Mouse (Mus musculus): ENCODE data around the gene Rtn1.

DNA sequence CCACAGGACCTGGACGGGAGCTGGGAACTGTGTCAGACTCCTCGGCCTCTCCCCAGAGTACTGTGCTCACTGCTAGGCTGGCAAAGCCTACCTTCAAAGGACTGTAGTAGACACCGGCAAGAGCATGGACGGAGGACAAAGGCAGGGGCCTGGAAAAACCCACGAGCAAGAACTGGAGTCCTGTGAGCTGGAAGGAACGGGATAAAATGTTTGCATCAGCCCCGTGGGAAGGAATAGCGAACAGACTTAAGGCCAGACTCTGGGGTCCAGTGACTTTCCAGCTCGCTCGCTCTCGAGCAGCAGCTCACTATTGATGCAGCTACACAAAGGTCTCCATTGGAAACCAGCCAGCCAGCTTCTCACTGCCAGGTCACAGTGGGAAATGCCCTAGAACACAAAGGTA lies 34.0 kb downstream of the Rtn1 start:
- TF ChIP-seq CTCF (conservative IDR thresholded peaks at IDR 0.05; ENCODE audit: low read length), result no peak
- no peak for TF ChIP-seq POU5F1 (IDR thresholded peaks at IDR 0.05; ENCODE audit: borderline replicate concordance, low read length)

All from E14TG2a.4 (cell line).